Mouse (Mus musculus): Measurements from ENCODE around the gene Klhl29.

Gene Klhl29

DNA sequence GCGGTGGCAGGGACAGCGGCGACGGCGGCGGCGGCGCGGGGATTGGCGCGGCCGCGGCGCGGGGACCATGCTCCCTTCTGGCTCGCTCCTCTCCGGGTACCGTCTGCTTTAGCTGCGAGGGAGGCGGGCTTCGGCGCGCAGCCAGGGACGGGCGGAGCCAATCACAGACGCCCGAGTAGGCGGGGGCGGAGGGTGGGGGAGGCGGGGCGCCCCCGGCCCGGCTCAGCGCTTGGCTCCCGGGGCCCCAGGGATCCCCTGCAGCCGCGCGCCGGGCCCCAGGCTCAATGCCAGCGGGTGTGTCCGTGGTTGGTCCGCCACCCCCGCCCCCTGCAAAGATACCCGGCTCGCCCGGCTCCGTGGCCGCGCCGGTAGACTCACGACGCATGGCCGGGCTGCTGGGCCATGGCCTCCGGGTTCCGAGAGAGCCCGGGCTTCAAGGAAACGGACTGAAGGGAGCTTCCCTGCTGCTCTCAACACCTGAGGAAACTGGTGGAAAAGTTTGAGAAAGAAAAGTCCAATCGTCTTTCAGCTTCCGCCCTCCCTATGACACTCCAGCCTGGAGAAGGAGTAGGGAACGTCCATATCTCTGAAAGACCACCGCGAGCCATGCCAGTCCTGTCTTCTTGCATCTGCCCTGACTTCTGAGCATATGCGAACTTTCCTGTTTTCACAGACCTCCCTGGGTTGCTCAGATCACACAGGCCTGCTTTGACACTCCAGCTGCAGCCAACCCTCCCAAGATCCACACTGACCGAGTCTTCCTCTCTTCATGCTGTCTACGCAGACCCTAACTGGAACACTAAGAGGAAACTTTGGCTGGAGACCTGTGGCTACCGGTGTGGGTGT, at the start of gene Klhl29:
TSS of gene Klhl29 (minus strand) at position 67 of the 846 bp plus-strand sequence.
- DNase-seq (ENCODE audit: low spot score in 2 of 2), result peak; percentile 86 to 94

DNA sequence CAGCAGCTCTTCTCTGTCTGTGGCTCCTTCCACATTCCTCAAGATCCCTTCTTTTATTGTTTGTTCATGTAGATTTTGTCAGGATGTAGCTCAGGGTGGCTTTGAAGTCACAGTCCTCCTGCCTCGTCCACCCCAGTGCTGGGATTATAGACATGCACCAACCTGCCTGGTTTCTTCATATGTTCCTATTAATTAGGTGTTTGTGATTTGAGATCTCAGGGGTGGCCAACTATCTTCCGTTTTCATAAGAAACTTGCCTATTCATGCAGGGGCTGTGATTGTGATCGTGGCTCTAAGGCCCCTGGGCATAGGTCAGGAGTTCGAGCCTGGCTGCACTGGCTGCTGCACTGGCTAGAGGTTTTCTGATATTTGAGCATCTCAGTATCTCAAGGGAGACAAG, 49.8 kb upstream of the Klhl29 start:
- DNase-seq (ENCODE audit: low spot score in 2 of 2), result no peak

- no peak for DNase-seq (ENCODE audit: low spot score in 2 of 2)
Observed at GRCm38 (mm10) chr12:5415806-5416205, 40.3 kb upstream of the Klhl29 start.

DNA sequence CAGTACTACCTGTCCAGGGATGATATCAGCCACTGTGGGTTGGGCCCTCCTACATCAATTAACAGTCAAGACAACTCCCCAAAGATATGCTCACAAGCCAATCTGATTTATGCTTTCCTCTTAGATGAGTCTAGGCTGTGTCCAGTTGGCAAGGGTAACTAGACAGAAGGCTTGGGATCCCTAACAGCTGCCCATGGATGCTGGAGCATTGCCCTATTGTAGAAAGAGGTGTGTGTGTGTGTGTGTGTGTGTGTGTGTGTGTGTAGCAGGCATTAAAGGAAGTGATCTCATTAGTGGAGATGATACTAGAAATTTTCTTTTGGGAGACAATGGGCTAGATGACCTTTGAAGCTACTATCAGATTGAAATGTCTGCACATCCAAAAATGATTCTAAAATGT, 38.5 kb upstream of the Klhl29 start:
- peak in 1 of 2 experiments; percentile 39 for DNase-seq (ENCODE audit: low spot score in 2 of 2)

DNA sequence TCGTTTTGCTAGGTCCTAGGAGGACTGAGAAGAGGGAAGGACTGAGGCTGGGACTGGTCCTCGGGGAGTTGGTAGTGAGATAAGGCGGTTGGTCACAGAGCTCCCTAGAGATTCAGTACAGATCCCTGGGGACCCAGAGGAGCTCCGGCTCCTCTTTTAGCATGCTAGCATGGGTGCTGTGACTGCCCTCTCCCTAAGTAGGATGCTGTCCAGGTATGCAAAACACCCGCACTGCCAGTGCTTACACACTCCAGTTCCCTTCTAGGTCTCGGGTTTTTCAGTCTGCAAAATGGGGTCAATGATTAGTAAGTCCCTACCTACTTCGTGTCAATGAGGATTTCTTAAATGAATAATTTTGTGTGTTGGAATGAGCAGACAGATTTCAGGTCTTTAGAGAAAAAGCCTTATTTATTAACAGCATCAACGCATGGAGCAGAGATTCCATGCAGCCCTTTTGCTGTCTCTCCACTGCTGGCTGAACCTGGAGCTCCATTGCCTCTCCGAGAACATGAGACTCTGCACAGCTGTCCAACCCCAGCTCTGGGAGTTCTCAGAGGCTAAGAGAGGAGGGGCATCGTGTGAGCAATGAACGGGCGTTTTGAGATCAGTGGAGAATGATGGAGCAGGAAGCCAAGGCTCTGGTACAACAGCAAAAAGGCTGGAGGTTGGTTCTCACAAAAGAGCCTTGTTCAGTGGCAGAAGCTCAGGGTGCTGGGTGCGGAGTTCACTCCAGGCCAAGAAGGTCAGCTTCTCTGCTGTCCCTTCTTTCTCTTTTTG, 36.5 kb upstream of the Klhl29 start:
- DNase-seq (ENCODE audit: low spot score in 2 of 2), result no peak

- DNase-seq (ENCODE audit: low spot score in 2 of 2), result peak in 1 of 2 experiments; percentile 31
Observed at GRCm38 (mm10) chr12:5411346-5411745, 35.9 kb upstream of the Klhl29 start.

DNA sequence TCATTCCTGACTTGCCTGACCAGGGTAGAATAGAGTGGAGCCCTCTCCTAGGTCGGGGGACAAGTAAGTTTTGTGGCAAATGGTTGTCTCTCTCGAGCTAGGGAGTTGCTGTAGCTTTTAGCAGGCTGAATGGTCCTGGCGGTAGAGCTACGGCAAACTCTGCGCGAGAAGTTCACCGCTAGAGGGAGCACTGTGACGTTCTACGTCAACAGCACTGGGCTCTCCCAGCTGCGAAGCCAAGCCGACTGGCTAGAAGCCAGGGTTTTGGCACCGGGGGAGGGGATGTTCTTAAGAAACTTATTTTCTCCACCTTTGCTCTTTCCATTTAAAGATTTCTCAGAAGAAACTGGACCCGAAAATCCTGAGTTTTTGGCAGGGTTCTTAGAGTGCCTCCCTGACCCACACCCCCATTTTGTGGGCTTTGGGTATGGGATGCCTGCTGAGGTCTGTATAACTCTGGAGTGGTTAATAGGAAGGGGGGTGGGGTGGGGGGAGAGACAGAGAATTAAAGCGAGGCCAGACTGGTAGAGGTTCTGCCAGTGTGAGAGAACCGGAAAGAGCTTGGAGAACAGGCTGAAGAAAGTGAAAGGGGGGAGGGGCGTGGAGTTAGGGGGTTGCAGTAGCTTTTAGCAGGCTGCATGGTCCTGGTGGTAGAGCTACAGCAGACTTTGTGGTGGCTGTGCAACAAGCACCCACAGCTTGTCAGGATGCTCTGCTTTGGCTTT, 35.1 kb upstream of the Klhl29 start:
- peak; percentile 85 to 96 for DNase-seq (ENCODE audit: low spot score in 2 of 2)

GRCm38 (mm10) chr12:5407175-5407574, 31.7 kb upstream of the Klhl29 start:
- DNase-seq (ENCODE audit: low spot score in 2 of 2), result no peak

GRCm38 (mm10) chr12:5397423-5397822, 21.9 kb upstream of the Klhl29 start:
- DNase-seq (ENCODE audit: low spot score in 2 of 2), result no peak

- DNase-seq (ENCODE audit: low spot score in 2 of 2), result no peak
Observed at GRCm38 (mm10) chr12:5395188-5395587, 19.7 kb upstream of the Klhl29 start.

DNA sequence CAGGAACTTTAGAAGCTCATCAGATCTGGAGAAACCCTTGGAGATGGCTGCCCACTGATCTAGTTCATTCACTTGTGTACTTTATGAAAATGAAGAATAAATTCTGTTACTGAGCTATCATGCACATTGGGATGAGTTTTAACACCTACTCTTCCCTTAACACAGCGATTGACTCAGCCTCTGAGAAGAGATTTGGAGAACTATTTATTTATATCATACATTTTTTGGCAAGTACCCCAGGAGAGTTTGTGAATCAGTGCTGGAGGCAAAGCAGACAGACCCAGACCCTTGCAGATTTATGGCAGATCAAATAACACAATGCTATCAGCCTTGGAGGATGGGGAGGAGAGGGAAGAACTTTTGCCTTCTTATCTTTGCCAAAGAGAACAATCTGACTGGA, 11.6 kb upstream of the Klhl29 start:
- DNase-seq (ENCODE audit: low spot score in 2 of 2), result no peak

DNA sequence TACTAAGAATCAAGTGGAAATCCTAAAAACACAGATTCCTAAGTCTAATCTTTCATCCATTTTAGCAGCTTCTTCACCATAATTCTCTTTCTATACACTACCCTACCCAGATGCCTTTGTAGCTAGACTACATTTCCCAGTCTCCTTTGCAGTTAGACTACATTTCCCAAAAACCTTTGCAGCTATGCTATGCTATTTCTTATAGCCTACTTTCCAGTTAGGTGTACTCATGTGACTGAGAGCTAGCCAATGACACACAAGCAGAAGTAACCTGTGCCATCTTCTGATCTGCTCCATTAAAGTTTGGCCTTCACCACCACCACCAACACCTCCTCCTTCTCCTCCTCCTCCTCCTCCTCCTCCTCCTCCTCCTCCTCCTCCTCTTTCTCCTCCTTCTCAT, 11.2 kb upstream of the Klhl29 start:
- DNase-seq (ENCODE audit: low spot score in 2 of 2), result no peak

GRCm38 (mm10) chr12:5381694-5382093, 6.2 kb upstream of the Klhl29 start:
- DNase-seq (ENCODE audit: low spot score in 2 of 2), result no peak

DNA sequence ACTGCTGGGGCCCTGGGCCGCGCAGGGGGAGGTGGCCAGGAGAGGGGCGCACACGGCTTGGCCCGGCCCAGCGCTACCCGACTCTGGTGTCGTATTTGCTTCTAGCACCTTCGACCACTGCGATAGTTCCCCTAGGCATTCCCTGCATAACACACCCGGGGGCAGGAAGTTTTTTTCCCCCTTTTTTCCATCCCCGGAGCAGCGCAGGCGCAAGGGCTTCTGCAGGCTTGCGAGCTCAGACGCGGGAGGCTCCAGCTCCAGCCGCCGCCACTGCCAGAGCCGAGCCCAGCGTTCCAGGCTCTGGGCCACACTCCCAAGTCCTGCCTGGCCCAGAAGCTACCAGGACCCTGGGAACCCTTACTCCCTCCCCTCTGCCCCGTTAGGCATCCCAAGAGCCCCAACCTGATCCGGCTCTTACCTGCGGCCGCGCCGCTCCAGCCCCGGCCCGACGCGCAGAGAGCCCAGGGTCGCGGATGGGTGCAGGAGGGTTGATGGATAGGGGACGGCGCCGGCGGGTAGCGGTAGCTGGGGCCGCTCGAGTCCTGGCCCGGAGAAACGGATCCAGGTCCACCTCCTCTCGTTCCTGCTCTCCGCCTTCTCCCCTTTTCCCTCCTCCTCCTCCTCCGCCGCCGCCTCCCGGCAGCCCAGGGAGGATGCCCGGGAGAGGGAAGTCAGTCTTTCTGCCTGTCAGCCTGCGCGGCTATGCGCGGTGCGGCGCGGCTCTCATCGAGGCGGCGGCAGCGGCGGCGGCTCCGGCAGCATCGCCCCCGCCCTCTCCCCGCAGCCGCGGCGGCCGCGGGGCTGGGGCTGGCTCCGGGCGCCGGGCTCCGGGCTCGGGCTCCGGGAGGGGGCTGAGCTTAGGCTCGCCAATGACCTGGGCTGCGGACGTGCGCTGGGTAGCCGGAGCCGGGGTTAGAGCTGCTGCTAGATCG, 532 bp downstream of the Klhl29 start:
- DNase-seq (ENCODE audit: low spot score in 2 of 2), result peak; percentile 37 to 47

- DNase-seq (ENCODE audit: low spot score in 2 of 2), result peak in 1 of 2 experiments; percentile 47
Observed at GRCm38 (mm10) chr12:5374196-5374683, 1.2 kb downstream of the Klhl29 start.

GRCm38 (mm10) chr12:5373641-5374195, 1.8 kb downstream of the Klhl29 start:
- peak; percentile 29 to 42 for DNase-seq (ENCODE audit: low spot score in 2 of 2)

- DNase-seq (ENCODE audit: low spot score in 2 of 2), result no peak
Observed at GRCm38 (mm10) chr12:5369396-5369795, 6.1 kb downstream of the Klhl29 start.

DNA sequence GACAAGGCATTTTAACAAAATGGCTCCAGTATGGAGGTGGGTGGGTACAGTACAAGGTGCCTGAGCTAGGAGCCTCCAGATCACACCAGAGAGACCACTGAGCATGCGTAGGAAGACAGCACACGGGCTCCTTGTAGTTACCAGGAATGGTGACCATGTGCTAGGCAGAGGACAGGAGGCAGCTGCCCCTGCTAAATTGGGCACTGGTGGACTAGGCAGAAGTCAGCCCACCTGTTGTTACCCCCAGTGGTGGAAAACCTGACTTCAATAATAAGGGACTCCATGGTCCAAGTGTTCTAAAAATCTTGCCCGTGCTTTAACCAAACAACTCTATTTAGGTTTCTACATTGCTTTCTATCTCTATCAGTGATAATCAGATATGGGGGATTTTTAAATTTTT, 10.6 kb downstream of the Klhl29 start:
- no peak for DNase-seq (ENCODE audit: low spot score in 2 of 2)

GRCm38 (mm10) chr12:5363961-5364634, 11.4 kb downstream of the Klhl29 start:
- DNase-seq (ENCODE audit: low spot score in 2 of 2), result no peak

GRCm38 (mm10) chr12:5359065-5359464, 16.4 kb downstream of the Klhl29 start:
- peak; percentile 30 to 34 for DNase-seq (ENCODE audit: low spot score in 2 of 2)
